Mouse (Mus musculus) spleen, adult 2 months (tissue): ENCODE results near the gene Efna5.

Experiments used
- CTCF ChIP-seq: fragments of 200-500 bp; IDR thresholded peaks from 2 replicates; pipeline ENCODE4 v1.5.1; 2011; ENCODE audit warnings: mild to moderate bottlenecking, inconsistent platforms; ENCODE audit not compliant: insufficient read depth, insufficient read length, insufficient replicate concordance; ENCODE audit errors: extremely low read depth
- POLR2A ChIP-seq: fragments of 200-500 bp; IDR thresholded peaks from 2 replicates; pipeline ENCODE4 v1.6.1; 2011; ENCODE audit warnings: low read depth, low read length, inconsistent platforms

DNA sequence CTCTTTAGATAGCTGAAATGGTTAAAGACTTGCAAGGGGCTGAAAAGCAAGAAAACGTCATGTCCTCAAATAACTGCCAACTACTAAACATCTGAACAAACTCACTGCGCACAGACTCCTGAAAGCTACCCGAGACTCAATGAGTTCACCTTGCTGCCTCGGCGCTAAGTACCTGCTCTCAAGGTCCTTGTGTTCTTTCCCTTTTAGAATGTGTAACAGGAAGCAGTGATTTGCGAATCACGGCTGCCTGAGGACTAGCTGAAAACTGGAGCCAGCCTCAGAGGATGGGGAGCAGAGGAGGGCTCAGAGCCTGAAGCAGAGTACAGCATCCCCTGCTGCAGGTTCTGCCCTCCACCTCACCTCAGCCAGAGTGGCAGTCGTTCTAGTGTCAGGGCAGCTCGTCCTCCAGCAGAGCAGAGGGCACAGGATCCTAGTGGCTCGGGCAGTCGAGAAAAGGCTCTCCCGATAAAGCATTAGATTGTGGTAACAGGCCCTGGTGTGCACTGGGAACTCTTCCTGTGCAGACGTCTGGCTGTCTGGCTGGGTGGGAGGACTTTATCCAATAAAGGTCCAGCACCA is 98.2 kb downstream of the Efna5 start:
- no peak for TF ChIP-seq CTCF
- no peak for TF ChIP-seq POLR2A
